Mouse (Mus musculus): ENCODE measurements at regions not wholly inside any gene's neighbourhood (a gene's known extent, or its start where the extent isn't known, plus 50 kb on each side); places are given as distances from the start of the nearest gene placed in this dataset.

DNA sequence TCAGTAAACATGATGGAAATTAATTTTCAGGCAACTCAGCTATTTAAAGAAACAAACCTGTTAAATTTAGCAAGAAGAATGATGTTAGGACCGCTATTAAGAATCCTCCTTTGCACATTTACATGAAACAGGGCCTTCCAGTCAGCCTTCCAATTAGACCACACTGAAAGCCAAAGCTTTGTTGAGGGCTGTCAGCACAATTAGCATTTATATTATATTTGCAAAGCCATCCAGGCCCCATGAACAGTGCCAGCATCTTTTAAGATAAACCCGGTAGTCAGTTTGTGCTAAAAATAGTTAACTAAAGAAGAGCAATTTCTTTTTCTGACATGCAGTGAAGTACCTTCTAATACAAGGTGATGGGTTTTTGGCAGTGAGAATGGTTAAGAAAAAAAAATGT, 495.1 kb downstream of the Kcna4 start:
- no peak overlapping the region for H3K9ac ChIP-seq
- H3K9me3 ChIP-seq: no peaks in the 10 kb centered on the region
- H3K4me2 ChIP-seq: no peak overlapping the region
- WGBS: 29% methylated on average over 2 of the region's 2 CpGs
- ATAC-seq (ENCODE audit: low FRiP score): 0 out of 2 replicates have a peak, but pooled peaks have one; percentile 36
- H3K36me3 ChIP-seq (replicated peaks): no peaks in the 10 kb centered on the region
- peaks cover 3% of the 10 kb centered on the region; the same call in 1 of the 2 replicates for H3K4me1 ChIP-seq
- no peak overlapping the region for H3K4me3 ChIP-seq (replicated peaks)
- no peak overlapping the region for H3K27ac ChIP-seq
- no peaks in the 10 kb centered on the region for H3K27me3 ChIP-seq

DNA sequence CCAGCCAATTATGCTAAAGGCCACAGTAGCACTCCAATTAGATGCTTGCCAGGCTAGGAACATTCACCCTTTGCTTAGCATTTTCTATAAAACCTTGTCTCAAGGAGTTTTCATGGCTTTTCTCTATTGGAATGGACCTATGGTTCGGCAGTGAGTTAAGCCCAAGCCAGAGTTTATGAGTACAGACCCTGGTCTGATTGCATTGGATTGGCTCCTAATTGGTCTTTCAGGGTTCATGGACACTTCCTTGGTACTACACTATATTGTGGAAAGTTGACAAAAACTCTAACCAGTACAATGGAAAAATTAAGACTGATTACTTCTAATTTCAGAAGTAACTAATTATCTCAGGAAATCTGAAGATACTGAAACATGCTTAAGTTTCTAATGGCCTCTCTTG, 506.5 kb downstream of the Kcna4 start:
- Histone ChIP-seq H3K4me2 (no peak overlapping the region), H3K27ac (no peak overlapping the region), H3K4me3 (replicated peaks) (no peak overlapping the region), H3K9ac (no peak overlapping the region), H3K4me1 (no peaks in the 10 kb centered on the region), H3K9me3 (no peaks in the 10 kb centered on the region), H3K36me3 (replicated peaks) (no peaks in the 10 kb centered on the region), H3K27me3 (no peaks in the 10 kb centered on the region)
- 68% methylated on average over 1 of the region's 1 CpGs for WGBS
- ATAC-seq (ENCODE audit: low FRiP score): no peak

DNA sequence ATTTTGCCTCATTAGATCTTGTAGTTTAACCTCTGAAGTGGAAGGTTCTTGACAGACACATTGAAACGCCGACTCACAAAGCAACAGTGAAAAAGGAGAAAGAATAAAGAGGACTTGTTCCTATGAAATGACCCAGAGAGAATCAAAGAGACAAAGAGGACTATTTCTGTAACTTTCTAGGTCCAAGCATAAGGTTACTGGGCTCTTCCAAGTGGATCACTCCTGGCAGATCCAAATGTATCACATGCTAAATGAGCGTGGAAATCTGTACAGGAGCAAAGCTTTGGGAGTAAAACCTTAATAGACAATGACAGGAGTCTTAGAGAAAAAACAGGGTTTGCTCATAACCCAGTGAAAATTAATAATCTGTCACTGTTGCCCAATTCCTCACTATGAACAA, 522.8 kb downstream of the Kcna4 start:
- Histone ChIP-seq H3K9ac (no peak overlapping the region), H3K9me3 (no peaks in the 10 kb centered on the region), H3K4me3 (replicated peaks) (no peak overlapping the region), H3K4me2 (no peak overlapping the region), H3K4me1 (peaks cover 6% of the 10 kb centered on the region; the same call in 1 of the 2 replicates), H3K27ac (no peak overlapping the region), H3K27me3 (no peaks in the 10 kb centered on the region), H3K36me3 (replicated peaks) (no peaks in the 10 kb centered on the region)
- ATAC-seq (ENCODE audit: low FRiP score): no peak
- WGBS: 20% methylated on average over 3 of the region's 3 CpGs

GRCm38 (mm10) chr2:107813992-107814391, 523.6 kb downstream of the Kcna4 start:
- WGBS: 8% methylated on average over 1 of the region's 1 CpGs

More at GRCm38 (mm10) chr2:107813992-107814391, 523.6 kb downstream of the Kcna4 start:
- no peak overlapping the region for H3K27ac ChIP-seq
- H3K36me3 ChIP-seq (replicated peaks): no peaks in the 10 kb centered on the region
- H3K27me3 ChIP-seq: no peaks in the 10 kb centered on the region
- H3K4me2 ChIP-seq: no peak overlapping the region
- no peaks in the 10 kb centered on the region for H3K9me3 ChIP-seq
- no peak overlapping the region for H3K9ac ChIP-seq
- ATAC-seq (ENCODE audit: low FRiP score): no peak
- H3K4me1 ChIP-seq: peaks cover 6% of the 10 kb centered on the region; the same call in 1 of the 2 replicates
- no peak overlapping the region for H3K4me3 ChIP-seq (replicated peaks)
